Mouse (Mus musculus) heart, embryonic 16.5 days (tissue): ENCODE results near the gene Aes. TPM values are rescaled to one million over a fixed set of nuclear protein-coding genes. Genes with fewer than 3 reads are reported as not detected.

Source experiments
- ATAC-seq: fragments of 200-750 bp; cut with Nextera tagmentation; replicated peaks from 2 replicates; pipeline ENCODE4 v1.8.0; 2017; ENCODE audit warnings: moderate number of reproducible peaks; ENCODE audit not compliant: insufficient read depth, low FRiP score; ENCODE audit errors: extremely low read depth
- H3K27ac ChIP-seq: fragments of 300-500 bp; sonication (generic); 2 replicates; pipeline ENCODE4 v1.5.1; 2014; ENCODE audit warnings: mild to moderate bottlenecking, low read length, control low read depth, moderate library complexity
- H3K27me3 ChIP-seq: fragments of 300-500 bp; sonication (generic); 2 replicates; pipeline ENCODE4 v1.6.1; 2014; ENCODE audit warnings: low read length, mixed read lengths; ENCODE audit not compliant: control insufficient read depth, insufficient read depth
- H3K36me3 ChIP-seq: fragments of 300-500 bp; sonication (generic); 2 replicates; pipeline ENCODE4 v1.6.1; 2014; ENCODE audit not compliant: control insufficient read depth, insufficient read depth
- H3K4me1 ChIP-seq: fragments of 300-500 bp; sonication (generic); 2 replicates; pipeline ENCODE4 v1.6.1; 2014; ENCODE audit warnings: low read length, mixed read lengths; ENCODE audit not compliant: control insufficient read depth, insufficient read depth
- H3K4me2 ChIP-seq: fragments of 300-500 bp; sonication (generic); 2 replicates; pipeline ENCODE4 v1.6.1; 2014; ENCODE audit warnings: low read depth, mild to moderate bottlenecking, control low read depth, low read length
- H3K4me3 ChIP-seq: fragments of 300-500 bp; sonication (generic); 2 replicates; pipeline ENCODE4 v1.5.1; 2014; ENCODE audit warnings: mild to moderate bottlenecking, control low read depth, low read length
- H3K9ac ChIP-seq: fragments of 300-500 bp; sonication (generic); 2 replicates; pipeline ENCODE4 v1.6.1; 2014; ENCODE audit warnings: low read length, control low read depth
- H3K9me3 ChIP-seq: fragments of 300-500 bp; sonication (generic); replicated peaks from 2 replicates; pipeline ENCODE4 v1.6.1; 2016; ENCODE audit warnings: low read length; ENCODE audit not compliant: control insufficient read depth
- WGBS: fragments of 180-500 bp; shearing (Covaris S2); extraction: QIAGEN DNeasy Blood & Tissue Kit; methylation state at CpG from one replicate; pipeline ENCODE4 v1.1.7; 2014; 5-methylcytosine and 5-hydroxymethylcytosine counted together
- polyA plus RNA-seq: library from polyadenylated mRNA; unstranded; fragments of >200 nt; fragmentation: Nextera tagmentation; extraction: Ambion mirVana; gene quantifications from 2 replicates; pipeline ENCODE4 v1.2.1, GENCODE M21; 2015

Aes gene
- polyA plus RNA-seq, 1 experiment from 2014 or later: 529 TPM

DNA sequence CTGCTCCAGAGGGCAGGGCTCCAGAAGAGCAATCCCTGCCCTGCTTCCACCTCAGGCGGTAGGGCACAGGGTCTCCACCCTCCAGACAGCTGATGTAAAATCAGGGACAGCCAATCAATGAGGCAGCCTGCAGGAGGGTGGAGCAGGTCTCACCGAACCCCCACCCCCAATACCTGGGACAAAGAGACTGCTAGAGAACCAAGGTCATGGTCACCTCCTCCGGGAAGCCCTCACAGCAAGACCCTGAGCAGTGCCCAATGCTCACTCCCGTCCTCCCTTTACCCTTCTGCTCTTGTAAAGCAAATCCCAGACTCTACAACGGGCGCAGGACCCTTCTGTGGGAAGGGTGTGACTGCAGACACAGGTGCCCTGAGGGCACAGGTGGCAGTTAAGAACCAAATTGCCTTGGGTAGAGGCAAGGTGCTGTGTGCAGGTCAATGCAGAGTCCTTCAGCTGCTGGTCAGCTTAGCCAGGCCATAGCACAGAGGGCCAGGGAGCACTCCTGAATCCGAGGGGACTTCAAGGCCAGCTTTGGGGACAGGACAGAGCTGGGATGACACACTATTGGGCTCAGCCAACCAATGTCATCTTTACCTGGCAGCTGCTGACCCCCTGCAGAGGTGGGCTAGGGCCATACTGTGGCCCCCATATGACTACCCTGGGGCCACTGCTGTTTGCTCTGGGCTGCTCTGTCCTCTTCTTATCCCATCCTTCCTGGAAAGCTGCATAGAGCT, 16.4 kb upstream of the Aes start:
- Histone ChIP-seq H3K4me3 (no peak overlapping the region; the same call in 1 of the 2 replicates), H3K27me3 (no peaks in the 10 kb centered on the region), H3K36me3 (no peaks in the 10 kb centered on the region), H3K4me2 (peak overlapping the region; percentile 96; the same call in 1 of the 2 replicates), H3K9ac (peak overlapping the region; percentile 94), H3K27ac (no peak overlapping the region; the same call in 1 of the 2 replicates), H3K9me3 (no peaks in the 10 kb centered on the region), H3K4me1 (peaks cover 36% of the 10 kb centered on the region)
- 72% methylated on average over 7 of the region's 7 CpGs for WGBS
- ATAC-seq: no peak

DNA sequence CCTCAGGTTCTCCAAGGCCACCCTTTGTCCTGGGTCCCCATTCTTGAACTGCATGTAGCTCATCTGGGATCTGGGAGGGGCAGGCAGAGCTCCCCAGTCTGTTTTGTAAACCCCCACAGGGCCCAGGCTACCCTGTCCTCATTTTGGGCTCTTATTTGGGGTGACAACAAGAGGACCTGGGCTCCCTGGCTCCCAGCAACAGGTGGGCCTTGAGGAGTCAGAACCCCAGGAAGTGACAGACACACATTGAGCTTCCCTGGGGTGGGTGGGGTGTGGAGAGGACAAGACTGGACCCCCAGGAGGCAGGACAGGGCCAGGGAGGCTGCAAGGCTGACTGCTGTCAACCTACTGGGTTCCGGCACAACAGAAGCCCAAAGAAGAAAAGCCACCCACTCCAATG, 15.7 kb upstream of the Aes start:
- no peaks in the 10 kb centered on the region for H3K27me3 ChIP-seq
- H3K9me3 ChIP-seq: no peaks in the 10 kb centered on the region
- no peaks in the 10 kb centered on the region for H3K36me3 ChIP-seq
- no peak for ATAC-seq
- peaks cover 36% of the 10 kb centered on the region for H3K4me1 ChIP-seq
- H3K4me2 ChIP-seq: peak overlapping the region; percentile 96
- WGBS: 68% methylated on average over 1 of the region's 1 CpGs
- H3K9ac ChIP-seq: peak overlapping the region; percentile 94
- H3K27ac ChIP-seq: no peak overlapping the region
- peak overlapping the region; percentile 68 for H3K4me3 ChIP-seq

- Histone ChIP-seq H3K27me3 (no peaks in the 10 kb centered on the region), H3K36me3 (no peaks in the 10 kb centered on the region), H3K4me1 (peaks cover 34% of the 10 kb centered on the region), H3K4me3 (peak overlapping the region; percentile 68), H3K9ac (peak overlapping the region; percentile 94), H3K9me3 (no peaks in the 10 kb centered on the region), H3K27ac (peak overlapping the region; percentile 73), H3K4me2 (peak overlapping the region; percentile 96)
- WGBS: under 1% methylated on average over 89 of the region's 93 CpGs
- ATAC-seq: peak; percentile 19
Measured at GRCm38 (mm10) chr10:81544296-81545160, 14.8 kb upstream of the Aes start.

DNA sequence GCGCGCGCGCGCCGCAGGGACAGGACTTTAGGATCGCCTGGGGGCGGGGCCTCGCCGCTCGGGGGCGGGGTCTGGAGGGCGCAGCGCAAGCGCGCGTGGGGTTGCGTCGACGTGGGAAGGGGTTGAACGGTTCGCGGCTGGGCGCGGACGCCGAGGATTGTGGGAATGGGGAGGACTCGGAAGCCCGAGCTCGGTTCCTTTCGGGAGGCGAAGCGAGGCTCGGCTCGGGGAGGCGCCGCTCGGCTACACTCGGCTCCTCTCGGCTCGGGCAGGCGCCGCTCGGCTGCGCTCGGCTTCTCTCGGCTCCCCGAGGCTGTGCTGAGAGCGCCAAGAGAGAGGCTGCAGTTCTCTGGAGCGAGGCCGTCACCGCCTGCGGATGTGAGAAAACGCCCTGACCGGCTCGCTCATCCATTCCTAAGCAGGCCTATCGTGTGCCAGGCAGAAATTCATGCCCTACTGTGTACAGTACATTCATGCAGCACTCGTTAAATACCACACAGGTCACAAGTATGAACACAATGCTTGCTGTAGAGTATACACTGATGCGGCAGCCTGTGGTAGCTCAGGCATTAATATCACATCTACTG, 14.0 kb upstream of the Aes start, which contains the start of gene Gna11:
TSS of gene Gna11 (minus strand) at position 30 of the 587 bp plus-strand sequence.
- H3K27ac ChIP-seq: peak within 1 kb of the TSS; percentile 76
- no peaks in the 10 kb centered on the region for H3K27me3 ChIP-seq
- no peaks in the 10 kb centered on the region for H3K36me3 ChIP-seq
- H3K9me3 ChIP-seq: no peaks in the 10 kb centered on the region
- H3K4me3 ChIP-seq: peak within 1 kb of the TSS; percentile 68
- H3K4me2 ChIP-seq: peak within 1 kb of the TSS; percentile 96
- peak within 1 kb of the TSS; percentile 94 for H3K9ac ChIP-seq
- peaks cover 34% of the 10 kb centered on the region for H3K4me1 ChIP-seq
- peak; percentile 94 for ATAC-seq
- WGBS: 1% methylated on average over 58 of the region's 59 CpGs

- ATAC-seq: no peak
- Histone ChIP-seq H3K4me2 (no peak overlapping the region), H3K9ac (no peak overlapping the region; the same call in 1 of the 2 replicates), H3K36me3 (no peaks in the 10 kb centered on the region), H3K4me3 (no peak overlapping the region), H3K27me3 (no peaks in the 10 kb centered on the region), H3K9me3 (no peaks in the 10 kb centered on the region), H3K4me1 (peaks cover 33% of the 10 kb centered on the region), H3K27ac (no peak overlapping the region)
- WGBS: 49% methylated on average over 5 of the region's 5 CpGs
Measured at GRCm38 (mm10) chr10:81546332-81546731, 13.0 kb upstream of the Aes start.

DNA sequence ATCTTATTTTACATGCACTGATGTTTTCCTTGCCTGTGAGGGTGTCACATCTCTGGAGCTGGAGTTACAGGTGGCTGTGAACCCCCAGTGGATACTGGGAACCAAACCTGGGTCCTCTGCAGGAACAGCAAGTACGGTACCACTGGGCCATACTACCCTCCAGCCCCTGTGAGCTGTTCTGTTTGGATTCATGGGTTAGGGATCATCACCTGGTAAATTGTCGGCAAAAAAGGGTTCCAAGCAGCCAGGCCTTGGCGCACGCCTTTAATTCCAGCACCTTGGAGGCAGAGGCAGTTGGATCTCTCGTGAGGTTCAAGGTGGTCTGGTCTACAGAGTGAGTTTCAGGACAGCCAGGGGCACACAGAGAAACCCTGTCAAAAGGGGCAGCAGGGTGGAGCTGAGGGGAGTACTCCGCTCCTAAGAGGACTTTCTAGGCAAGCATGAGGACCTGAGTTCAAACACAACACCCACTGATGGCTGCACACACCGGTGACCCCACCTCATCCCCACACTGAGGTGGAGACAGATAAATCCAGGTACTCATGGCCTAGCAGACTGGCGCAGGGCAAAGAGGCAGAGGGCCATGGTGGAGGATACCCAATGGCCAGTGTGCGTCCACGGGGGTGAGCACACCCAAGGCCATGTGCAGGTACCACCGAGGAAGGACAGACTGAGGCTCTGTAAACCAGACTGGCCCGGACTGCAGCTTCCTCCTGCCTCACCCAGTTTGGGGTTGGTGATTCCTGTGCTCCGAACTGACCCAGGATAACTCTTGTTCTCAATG, 12.3 kb upstream of the Aes start:
- no peaks in the 10 kb centered on the region for H3K27me3 ChIP-seq
- H3K36me3 ChIP-seq: no peaks in the 10 kb centered on the region
- no peaks in the 10 kb centered on the region for H3K9me3 ChIP-seq
- ATAC-seq: no peak
- 91% methylated on average over 13 of the region's 13 CpGs for WGBS
- no peak overlapping the region for H3K27ac ChIP-seq
- H3K9ac ChIP-seq: no peak overlapping the region
- H3K4me1 ChIP-seq: peaks cover 32% of the 10 kb centered on the region
- no peak overlapping the region for H3K4me2 ChIP-seq
- no peak overlapping the region for H3K4me3 ChIP-seq

- Histone ChIP-seq H3K4me3 (no peak overlapping the region), H3K4me2 (no peak overlapping the region), H3K9me3 (0 out of 2 replicates have a peak, but pooled peaks cover 3% of the 10 kb centered on the region), H3K36me3 (no peaks in the 10 kb centered on the region), H3K27me3 (no peaks in the 10 kb centered on the region), H3K4me1 (peaks cover 13% of the 10 kb centered on the region), H3K9ac (no peak overlapping the region), H3K27ac (no peak overlapping the region)
- ATAC-seq: no peak
- WGBS: 67% methylated on average over 5 of the region's 5 CpGs
Measured at GRCm38 (mm10) chr10:81548944-81549343, 10.3 kb upstream of the Aes start.

GRCm38 (mm10) chr10:81550257-81550656, 9.0 kb upstream of the Aes start:
- ATAC-seq: no peak
- Histone ChIP-seq H3K9me3 (0 out of 2 replicates have a peak, but pooled peaks cover 3% of the 10 kb centered on the region), H3K4me2 (no peak overlapping the region), H3K4me3 (no peak overlapping the region), H3K27ac (no peak overlapping the region), H3K27me3 (no peaks in the 10 kb centered on the region), H3K4me1 (peaks cover 9% of the 10 kb centered on the region), H3K36me3 (no peaks in the 10 kb centered on the region), H3K9ac (no peak overlapping the region)
- WGBS: 10% methylated on average over 7 of the region's 7 CpGs
